Mouse (Mus musculus): ENCODE measurements around the gene Gm42906. TPM values are rescaled to one million over a fixed set of nuclear protein-coding genes. Genes with fewer than 3 reads are reported as not detected.

Gene Gm42906
- polyA plus RNA-seq, 1 experiment from 2014 or later: not detected

GRCm38 (mm10) chr5:151020831-151021230 is 407.1 kb downstream of the Gm42906 start:
- Histone ChIP-seq H3K4me2 (peak overlapping the region; percentile 13; the same call in 1 of the 2 replicates), H3K36me3 (no peaks in the 10 kb centered on the region), H3K27me3 (no peaks in the 10 kb centered on the region), H3K9me3 (no peaks in the 10 kb centered on the region), H3K4me3 (no peak overlapping the region), H3K4me1 (peaks cover 21% of the 10 kb centered on the region; the same call in 1 of the 2 replicates), H3K9ac (no peak overlapping the region), H3K27ac (0 out of 2 replicates have a peak overlapping the region, but pooled peaks have one; percentile 6)
- WGBS: 70% methylated on average over 14 of the region's 14 CpGs
- no peak for ATAC-seq (ENCODE audit: borderline replicate concordance, extremely low read depth, low FRiP score, low TSS enrichment)

- Histone ChIP-seq H3K4me2 (peak overlapping the region; percentile 13; the same call in 1 of the 2 replicates), H3K9me3 (no peaks in the 10 kb centered on the region), H3K4me3 (no peak overlapping the region), H3K27ac (0 out of 2 replicates have a peak overlapping the region, but pooled peaks have one; percentile 6), H3K27me3 (no peaks in the 10 kb centered on the region), H3K4me1 (peaks cover 21% of the 10 kb centered on the region; the same call in 1 of the 2 replicates), H3K9ac (no peak overlapping the region), H3K36me3 (no peaks in the 10 kb centered on the region)
- 55% methylated on average over 13 of the region's 13 CpGs for WGBS
- ATAC-seq (ENCODE audit: borderline replicate concordance, extremely low read depth, low FRiP score, low TSS enrichment): no peak
Measured at GRCm38 (mm10) chr5:151020031-151020820, 407.7 kb downstream of the Gm42906 start.

GRCm38 (mm10) chr5:151018959-151019358 is 409.0 kb downstream of the Gm42906 start:
- Histone ChIP-seq H3K9ac (no peak overlapping the region), H3K4me1 (peaks cover 21% of the 10 kb centered on the region; the same call in 1 of the 2 replicates), H3K9me3 (0 out of 2 replicates have a peak, but pooled peaks cover 3% of the 10 kb centered on the region), H3K4me2 (no peak overlapping the region), H3K36me3 (no peaks in the 10 kb centered on the region), H3K4me3 (no peak overlapping the region), H3K27ac (no peak overlapping the region), H3K27me3 (no peaks in the 10 kb centered on the region)
- no peak for ATAC-seq (ENCODE audit: borderline replicate concordance, extremely low read depth, low FRiP score, low TSS enrichment)
- WGBS: 42% methylated on average over 5 of the region's 5 CpGs

GRCm38 (mm10) chr5:151018450-151018849 is 409.5 kb downstream of the Gm42906 start:
- 77% methylated on average over 5 of the region's 5 CpGs for WGBS
- H3K9ac ChIP-seq: no peak overlapping the region
- no peaks in the 10 kb centered on the region for H3K36me3 ChIP-seq
- H3K27ac ChIP-seq: no peak overlapping the region
- peaks cover 18% of the 10 kb centered on the region; the same call in 1 of the 2 replicates for H3K4me1 ChIP-seq
- no peak overlapping the region for H3K4me3 ChIP-seq
- 0 out of 2 replicates have a peak, but pooled peaks cover 3% of the 10 kb centered on the region for H3K9me3 ChIP-seq
- no peak for ATAC-seq (ENCODE audit: borderline replicate concordance, extremely low read depth, low FRiP score, low TSS enrichment)
- no peaks in the 10 kb centered on the region for H3K27me3 ChIP-seq
- H3K4me2 ChIP-seq: no peak overlapping the region

Other genes starting within 250 kb of the Gm42906 start
- gene Stard13, start 194.3 kb downstream of the Gm42906 start, polyA plus RNA-seq (2015; fragmentation: Nextera tagmentation; extraction: Ambion mirVana): 16.4 and 18.0 TPM in 2 replicates
- gene Vmn2r18, start 177.9 kb upstream of the Gm42906 start, polyA plus RNA-seq (2015; fragmentation: Nextera tagmentation; extraction: Ambion mirVana): 0.09 TPM in 1 of 2 replicates, not detected in the other
- 96.1 and 105 TPM in 2 replicates for gene Rfc3, start 223.1 kb upstream of the Gm42906 start, polyA plus RNA-seq (2015; fragmentation: Nextera tagmentation; extraction: Ambion mirVana)

Data from lung, embryonic 15.5 days (tissue).